Comparison of ENCODE assay signal across 8 mouse cellular contexts in genomic region chr17:80095254-80095899, GRCm38 (mm10). TPM values are rescaled to one million over a fixed set of nuclear protein-coding genes. Genes with fewer than 3 reads are reported as not detected.
A peak's percentile ranks its signal among the peaks of the same experiment; 100 is the strongest.
DNase-seq lines count a peak whose midpoint lies in the region; ATAC-seq and TF ChIP-seq lines count a peak whose summit lies in the region.

No protein-coding gene starts in this region.

- no peaks in the 10 kb centered on the region for H3K27me3 ChIP-seq in kidney, adult 2 months (replicated peaks; ENCODE audit: control insufficient read depth, insufficient read depth, low read length)
- H3K27me3 ChIP-seq in hindbrain, embryonic 13.5 days: no peaks in the 10 kb centered on the region
- H3K27me3 ChIP-seq in liver, embryonic 15.5 days: peaks cover 9% of the 10 kb centered on the region
- no peaks in the 10 kb centered on the region for H3K27me3 ChIP-seq in small intestine, adult 2 months (ENCODE audit: control insufficient read depth, insufficient read depth, low read length)

- 0 out of 2 replicates have a peak, but pooled peaks have one; percentile 6 for ATAC-seq in hindbrain, embryonic 13.5 days (ENCODE audit: low FRiP score)
- ATAC-seq in liver, embryonic 15.5 days (ENCODE audit: insufficient read depth): no peak

- no peak for DNase-seq in kidney, adult 2 months
- no peak for DNase-seq in kidney, postnatal 10 days
- DNase-seq in adrenal gland, adult 8-10 months: no peak
- no peak for DNase-seq in thymus, postnatal 36 days
- no peak for DNase-seq in urinary bladder, postnatal 25 days (ENCODE audit: low spot score)

- TF ChIP-seq POLR2A in kidney, adult 2 months (IDR thresholded peaks at IDR 0.05; ENCODE audit: low read depth, low read length): no peak
- no peak for TF ChIP-seq POLR2A in small intestine, adult 2 months (IDR thresholded peaks at IDR 0.05; ENCODE audit: low read depth, low read length)

- H3K4me2 ChIP-seq in hindbrain, embryonic 13.5 days: peak overlapping the region; percentile 49
- H3K4me2 ChIP-seq in liver, embryonic 15.5 days: peak overlapping the region; percentile 39

- peak overlapping the region; percentile 90 for H3K27ac ChIP-seq in kidney, adult 2 months (ENCODE audit: insufficient read depth, low read depth, low read length)
- H3K27ac ChIP-seq in hindbrain, embryonic 13.5 days: no peak overlapping the region
- no peak overlapping the region for H3K27ac ChIP-seq in liver, embryonic 15.5 days (replicated peaks)
- H3K27ac ChIP-seq in small intestine, adult 2 months (ENCODE audit: insufficient read depth, low read depth, low read length): no peak overlapping the region

- 68% methylated on average over 9 of the region's 9 CpGs for WGBS in kidney, adult 2 months
- 86% methylated on average over 9 of the region's 9 CpGs for WGBS in hindbrain, embryonic 13.5 days
- 66% methylated on average over 9 of the region's 9 CpGs for WGBS in liver, embryonic 15.5 days (ENCODE audit: insufficient replicate concordance)
- WGBS in small intestine, adult 2 months: 46% methylated on average over 9 of the region's 9 CpGs

- TF ChIP-seq CTCF in kidney, adult 2 months (conservative IDR thresholded peaks at IDR 0.05; ENCODE audit: insufficient read depth, insufficient read length, low read depth, low read length): no peak
- no peak for TF ChIP-seq CTCF in small intestine, adult 2 months (IDR thresholded peaks at IDR 0.05; ENCODE audit: extremely low read depth, insufficient read length, insufficient replicate concordance, low read depth, low read length)

- peak overlapping the region; percentile 53; the same call in 1 of the 2 replicates for H3K9ac ChIP-seq in hindbrain, embryonic 13.5 days
- no peak overlapping the region for H3K9ac ChIP-seq in liver, embryonic 15.5 days

- H3K9me3 ChIP-seq in hindbrain, embryonic 13.5 days: no peaks in the 10 kb centered on the region
- no peaks in the 10 kb centered on the region for H3K9me3 ChIP-seq in liver, embryonic 15.5 days (replicated peaks)

- H3K4me3 ChIP-seq in kidney, adult 2 months (ENCODE audit: insufficient read depth, low read depth, low read length): peak overlapping the region; percentile 31
- H3K4me3 ChIP-seq in hindbrain, embryonic 13.5 days: 0 out of 2 replicates have a peak overlapping the region, but pooled peaks have one; percentile 12
- peak overlapping the region; percentile 15; the same call in 1 of the 2 replicates for H3K4me3 ChIP-seq in liver, embryonic 15.5 days (replicated peaks)
- peak overlapping the region; percentile 26; the same call in 1 of the 2 replicates for H3K4me3 ChIP-seq in small intestine, adult 2 months (ENCODE audit: low read depth, low read length)

- H3K4me1 ChIP-seq in kidney, adult 2 months (ENCODE audit: control insufficient read depth, insufficient read depth, low read length): peaks cover 7% of the 10 kb centered on the region
- peaks cover 19% of the 10 kb centered on the region for H3K4me1 ChIP-seq in hindbrain, embryonic 13.5 days (replicated peaks)
- no peaks in the 10 kb centered on the region; the same call in 1 of the 2 replicates for H3K4me1 ChIP-seq in liver, embryonic 15.5 days (replicated peaks)
- peaks cover 13% of the 10 kb centered on the region for H3K4me1 ChIP-seq in small intestine, adult 2 months (ENCODE audit: control insufficient read depth, insufficient read depth, insufficient read length, low read length)

- H3K36me3 ChIP-seq in kidney, adult 2 months (ENCODE audit: control insufficient read depth, insufficient read depth, low read length): no peaks in the 10 kb centered on the region
- H3K36me3 ChIP-seq in hindbrain, embryonic 13.5 days: no peaks in the 10 kb centered on the region
- no peaks in the 10 kb centered on the region for H3K36me3 ChIP-seq in liver, embryonic 15.5 days (replicated peaks)
- no peaks in the 10 kb centered on the region for H3K36me3 ChIP-seq in small intestine, adult 2 months (ENCODE audit: control insufficient read depth, insufficient read depth, low read length)

RNA-seq across cellular contexts. Expression of gene Galm, which starts 31.9 kb away (rescaled TPM):
- 115 and 124 TPM in 2 replicates for polyA plus RNA-seq in kidney, adult 2 months (2012; rRNA removed)
- polyA plus RNA-seq in hindbrain, embryonic 13.5 days (2015; fragmentation: Nextera tagmentation; extraction: Ambion mirVana): 2.0 and 2.4 TPM in 2 replicates
- polyA plus RNA-seq in liver, embryonic 15.5 days (2015; fragmentation: Nextera tagmentation; extraction: Ambion mirVana): 31.9 and 35.9 TPM in 2 replicates
- 24.1 and 67.4 TPM in 2 replicates for polyA plus RNA-seq in small intestine, adult 2 months (2012; rRNA removed)
- total RNA-seq in adrenal gland, adult 8-10 months (2022): 10 to 100 TPM; 12.7 to 18.1 (median 14.4) TPM

RNA-seq across cellular contexts. Expression of gene Hnrnpll, which starts 33.2 kb away (rescaled TPM):
- polyA plus RNA-seq in kidney, adult 2 months (2012; rRNA removed): 11.7 and 13.1 TPM in 2 replicates
- polyA plus RNA-seq in hindbrain, embryonic 13.5 days (2015; fragmentation: Nextera tagmentation; extraction: Ambion mirVana): 60.4 and 64.1 TPM in 2 replicates
- 21.8 and 22.7 TPM in 2 replicates for polyA plus RNA-seq in liver, embryonic 15.5 days (2015; fragmentation: Nextera tagmentation; extraction: Ambion mirVana)
- polyA plus RNA-seq in small intestine, adult 2 months (2012; rRNA removed): 4.9 and 10.7 TPM in 2 replicates
- total RNA-seq in adrenal gland, adult 8-10 months (2022): 10 to 100 TPM; 47.6 to 53.1 (median 50.6) TPM
